Mouse (Mus musculus): ENCODE data around the gene Pprc1.

GRCm38 (mm10) chr19:46040149-46040902 is 4.4 kb upstream of the Pprc1 start:
- no peak for TF ChIP-seq POLR2A (IDR thresholded peaks at IDR 0.05; ENCODE audit: low read depth, low read length)
- no peak for TF ChIP-seq CTCF (IDR thresholded peaks at IDR 0.05; ENCODE audit: extremely low read depth, insufficient read length, insufficient replicate concordance, low read depth, low read length)
